Mouse (Mus musculus) heart, adult 2 months (tissue): ENCODE data around the gene Sdcbp2.

Source experiments
- CTCF ChIP-seq: fragments of 200-600 bp; IDR thresholded peaks from 2 replicates; pipeline ENCODE4 v1.8.1; 2022; ENCODE audit warnings: antibody characterized with exemption, mild to moderate bottlenecking, moderate library complexity
- POLR2A ChIP-seq: fragments of 200-500 bp; IDR thresholded peaks from 2 replicates; pipeline ENCODE4 v1.6.1; 2011; ENCODE audit warnings: mild to moderate bottlenecking, low read depth, low read length, control low read depth; ENCODE audit not compliant: insufficient read depth

- TF ChIP-seq CTCF: no peak
- no peak for TF ChIP-seq POLR2A
Measured at GRCm38 (mm10) chr2:151564006-151564405, 8.4 kb upstream of the Sdcbp2 start.
